Mouse (Mus musculus): ENCODE measurements around the gene Pkhd1.

- TF ChIP-seq CTCF (IDR thresholded peaks at IDR 0.05): no peak
- no peak for TF ChIP-seq EP300 (IDR thresholded peaks at IDR 0.05)
Observed at GRCm38 (mm10) chr1:20133636-20134035, 484.2 kb downstream of the Pkhd1 start.

Measured in lung, postnatal 0 days (tissue).